Mouse (Mus musculus) gonadal fat pad, adult 2 months (tissue): ENCODE results near the gene Icmt. TPM values are rescaled to one million over a fixed set of nuclear protein-coding genes. Genes with fewer than 3 reads are reported as not detected.

Experiments used
- DNase-seq: peaks from one replicate; pipeline ENCODE4 v3.0.0-alpha.2; 2012; ENCODE audit warnings: low read depth
- polyA plus RNA-seq: library from polyadenylated mRNA; depleted of rRNA; stranded (reverse); fragments of >200 nt; gene quantifications from 2 replicates; pipeline ENCODE4 v1.2.3, GENCODE M21; 2012; rRNA removed

Gene Icmt
- polyA plus RNA-seq, 1 experiment, result 35.4 TPM

DNA sequence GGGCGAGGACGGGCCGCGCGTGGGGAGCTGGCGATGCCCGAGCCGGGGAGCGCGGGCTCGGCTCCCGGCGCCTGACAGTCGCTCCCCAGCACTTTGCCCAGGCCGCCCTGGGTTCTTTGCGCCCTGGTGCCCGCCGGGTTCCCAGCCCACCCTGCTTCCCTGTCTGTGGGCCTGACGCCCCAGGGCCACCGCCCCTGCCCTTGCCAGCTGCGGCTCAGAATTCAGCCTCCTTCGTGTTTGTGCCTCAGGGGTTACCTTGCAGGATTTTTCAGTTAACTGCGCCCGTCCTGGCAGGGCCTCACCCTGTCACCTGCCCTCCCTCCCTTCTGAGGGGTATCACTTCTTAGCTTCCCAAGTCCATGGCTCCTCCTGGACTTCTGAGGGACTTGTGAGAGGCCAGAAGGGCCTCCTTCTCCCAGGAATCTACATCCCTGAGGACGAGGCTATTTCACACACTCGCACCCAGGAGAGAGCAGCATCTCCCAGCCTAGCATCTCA, 42.3 kb downstream of the Icmt start:
- no peak for DNase-seq

DNA sequence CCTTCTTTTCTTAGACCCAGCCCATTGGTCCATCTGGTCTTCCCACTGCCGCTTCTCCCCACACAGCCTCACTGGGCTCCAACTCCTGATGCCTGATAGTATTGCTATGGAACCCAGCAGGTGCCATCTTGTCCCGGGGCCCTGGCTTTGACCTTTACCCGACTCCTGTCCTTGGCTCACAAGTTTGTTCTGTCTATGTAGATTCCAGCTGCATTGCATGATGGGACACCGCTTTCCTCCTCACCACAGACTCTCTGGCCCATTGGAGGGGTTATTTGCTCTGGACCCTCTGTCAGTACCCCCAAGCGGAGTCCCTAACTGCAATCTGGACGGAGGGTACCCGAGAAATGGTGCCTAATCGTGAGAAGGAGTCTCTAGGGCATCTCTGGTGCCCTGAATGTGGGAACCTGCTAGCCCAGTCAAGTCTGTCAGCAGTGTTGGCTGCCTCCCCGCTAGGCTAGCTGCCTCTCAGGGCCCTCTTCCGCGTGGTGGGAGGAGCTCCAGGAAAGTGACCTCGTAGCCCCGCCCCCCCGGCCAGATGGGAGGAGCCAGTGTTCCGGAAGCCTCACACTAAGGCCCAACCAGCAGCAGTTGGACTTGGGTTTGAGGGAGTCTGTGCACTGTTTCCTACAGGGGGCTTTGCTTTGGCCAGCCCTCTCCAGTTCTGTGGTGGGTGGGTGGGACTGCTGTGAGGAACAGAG, 43.7 kb downstream of the Icmt start:
- no peak for DNase-seq

DNA sequence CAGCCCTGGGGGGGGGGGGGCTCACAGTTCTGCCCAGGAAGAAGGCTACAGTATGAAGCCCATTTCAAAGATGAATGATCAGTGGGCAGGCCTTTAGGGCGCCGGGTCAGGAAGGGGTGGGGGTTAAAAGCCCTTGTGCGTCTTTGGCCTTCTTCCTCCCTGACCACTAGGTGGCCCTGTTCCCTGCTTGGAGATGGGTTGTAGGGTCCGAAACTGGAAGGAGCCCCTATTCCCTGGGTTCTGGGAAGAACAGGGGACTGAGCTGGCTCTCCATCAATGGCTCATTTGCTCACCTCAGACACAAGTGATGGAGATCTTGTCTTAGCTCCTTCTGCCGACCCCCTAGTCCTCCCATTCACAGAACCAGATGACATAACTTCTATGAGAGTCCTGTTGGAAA, 46.3 kb downstream of the Icmt start:
- no peak for DNase-seq

DNA sequence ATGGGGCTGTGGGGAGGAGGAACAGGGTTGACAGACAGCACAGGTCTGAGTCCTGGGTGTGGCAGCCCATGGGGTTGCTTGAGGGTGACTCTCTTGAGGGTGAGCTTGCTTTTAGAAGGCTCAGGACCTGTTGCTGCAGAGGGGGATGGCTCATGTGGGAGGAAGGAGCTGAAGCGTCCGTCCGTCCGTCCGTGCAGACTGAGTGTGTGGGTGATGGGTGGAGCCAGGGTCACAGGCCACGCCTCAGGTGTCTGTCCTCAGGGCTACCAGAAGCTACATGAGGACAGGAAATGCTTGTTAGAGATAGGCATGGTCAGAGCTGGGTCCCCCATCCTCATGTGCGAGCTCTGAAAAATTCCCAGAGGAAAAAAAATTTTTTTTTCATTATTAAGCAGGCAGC, 47.6 kb downstream of the Icmt start:
- no peak for DNase-seq

DNA sequence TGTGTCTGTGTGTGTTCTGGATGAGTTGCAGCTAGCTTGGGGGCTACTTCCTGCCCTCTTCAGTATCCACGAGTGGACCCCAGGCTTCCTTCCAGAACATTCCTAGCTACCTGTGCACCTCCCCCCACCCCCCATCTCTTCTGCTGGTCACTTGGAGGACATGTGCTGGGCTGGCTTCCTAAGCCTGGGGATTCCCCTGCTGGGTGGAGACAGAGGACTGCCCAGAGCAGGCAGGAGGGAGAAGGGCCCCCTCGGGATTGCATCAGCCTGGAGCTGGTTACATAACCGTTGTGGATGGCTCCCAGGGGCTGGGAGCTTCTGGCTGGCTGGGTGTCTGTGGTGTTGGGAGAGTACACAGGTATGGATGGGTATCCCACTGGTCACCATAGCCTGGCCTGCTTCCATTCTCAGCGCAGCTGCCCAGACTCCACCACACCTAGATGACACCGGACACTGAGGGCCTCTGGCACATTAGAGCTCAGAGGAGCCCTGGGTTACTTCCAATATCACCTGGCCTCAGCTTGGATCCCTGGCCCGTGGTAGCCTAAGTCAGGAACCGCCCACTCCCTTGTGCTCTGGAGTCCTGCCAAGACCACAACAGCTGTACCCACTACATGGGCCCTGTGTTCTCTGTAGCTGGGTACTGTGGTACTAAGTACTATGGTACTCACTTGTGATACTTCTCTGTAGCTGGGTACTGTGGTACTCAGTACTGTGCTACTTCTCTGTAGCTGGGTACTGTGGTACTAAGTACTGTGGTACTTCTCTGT, 48.3 kb downstream of the Icmt start:
- DNase-seq, result no peak

DNA sequence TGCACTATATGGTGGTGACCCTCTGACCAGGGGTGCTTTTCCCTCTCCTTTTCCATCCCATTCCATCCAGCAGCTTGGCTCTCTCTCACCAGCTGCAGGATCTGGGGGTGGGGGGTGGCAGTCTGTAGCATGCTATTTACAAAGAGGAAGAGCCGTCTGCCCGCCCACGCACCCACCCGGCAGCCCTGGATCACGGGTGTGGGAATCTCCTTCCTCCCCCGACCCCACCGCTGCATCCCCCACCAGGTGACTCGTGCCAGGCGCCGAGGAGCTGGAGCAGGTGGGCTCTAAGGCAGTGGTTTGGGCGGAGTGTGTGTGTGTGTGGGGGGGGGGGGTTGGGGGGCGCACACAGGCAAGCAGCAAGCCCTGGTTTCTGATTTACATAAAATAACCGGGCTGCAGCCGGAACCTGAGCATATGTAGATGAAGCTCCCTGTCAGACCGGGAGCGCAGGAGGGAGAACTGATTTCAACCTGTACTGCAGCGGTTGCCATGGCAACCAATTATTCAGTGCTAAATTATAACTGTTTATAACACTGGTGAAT, 52.9 kb downstream of the Icmt start:
- no peak for DNase-seq

DNA sequence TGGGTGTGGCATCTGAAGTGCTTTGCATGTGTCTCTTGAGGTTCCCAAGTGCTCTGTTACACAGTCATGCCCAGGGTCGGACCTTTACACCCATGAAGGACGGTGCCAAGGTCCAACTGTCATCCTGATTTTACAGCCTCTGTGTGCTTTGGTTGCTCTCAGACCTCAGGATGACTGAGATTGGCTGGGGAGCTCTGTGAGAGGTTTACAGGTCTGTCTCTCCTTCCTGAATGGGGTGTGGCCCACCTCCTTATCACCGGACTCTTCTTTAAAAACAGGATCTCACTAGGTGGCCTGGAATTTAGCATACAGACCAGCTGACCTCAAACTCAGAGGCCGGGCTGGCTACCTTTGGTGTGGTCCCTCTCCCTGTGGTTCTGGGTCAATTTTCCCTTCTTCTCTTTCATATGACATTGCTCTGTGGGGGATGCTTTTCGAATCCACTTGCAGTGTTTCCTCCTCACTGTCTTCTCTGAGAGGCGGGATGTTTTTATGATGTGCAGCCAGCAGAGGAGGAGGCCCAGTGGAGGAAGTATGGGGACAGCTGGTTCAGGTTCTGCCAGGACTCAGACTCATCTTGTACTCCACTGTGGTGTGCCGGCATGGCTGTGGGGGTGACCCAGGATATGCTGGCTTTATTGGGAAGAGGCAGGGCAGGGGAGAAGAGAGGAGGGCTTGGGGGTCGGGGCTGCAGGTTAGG, 53.8 kb downstream of the Icmt start:
- DNase-seq, result no peak

DNA sequence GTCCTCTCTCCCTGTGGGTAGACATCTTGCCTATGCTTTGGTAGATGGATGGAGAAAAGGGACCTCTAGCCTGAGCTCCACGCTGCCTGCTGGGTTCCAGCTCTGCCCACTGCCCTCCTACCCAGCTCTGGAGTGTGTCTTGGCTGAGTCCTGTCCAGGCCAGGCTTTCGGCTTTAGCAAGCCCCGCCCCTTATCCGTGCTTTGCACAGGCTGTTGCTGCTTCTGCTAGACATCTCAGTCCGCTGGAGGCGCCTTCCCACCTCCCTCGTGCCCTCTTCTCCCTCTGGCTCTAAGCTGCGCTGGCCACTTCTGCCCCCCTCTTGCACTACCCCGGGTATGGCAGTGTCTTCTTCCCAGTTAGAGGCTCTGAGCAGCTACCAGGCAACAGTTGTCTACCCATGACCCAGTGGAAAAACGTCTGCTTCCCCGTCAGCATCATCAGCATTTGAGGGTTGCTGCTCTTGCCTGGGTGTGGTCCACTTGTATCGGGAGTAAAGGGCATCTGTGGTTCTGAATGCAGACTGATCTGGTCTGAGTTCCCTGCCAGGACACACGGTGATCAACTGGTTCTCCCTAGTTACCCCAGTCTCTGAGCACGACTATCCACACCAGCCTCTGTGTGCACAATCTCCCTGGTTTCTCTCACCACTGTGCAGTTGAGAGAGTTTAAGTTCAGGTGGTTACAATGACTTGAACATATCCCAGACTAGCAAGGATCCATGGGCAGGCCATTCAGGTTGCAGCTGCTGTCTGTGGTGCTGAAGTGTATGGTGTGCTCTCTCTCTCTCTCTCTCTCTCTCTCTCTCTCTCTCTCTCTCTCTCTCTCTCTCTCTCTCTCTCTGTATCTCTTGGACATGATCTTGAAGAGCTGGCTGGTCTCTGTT, 54.6 kb downstream of the Icmt start:
- DNase-seq, result no peak

DNA sequence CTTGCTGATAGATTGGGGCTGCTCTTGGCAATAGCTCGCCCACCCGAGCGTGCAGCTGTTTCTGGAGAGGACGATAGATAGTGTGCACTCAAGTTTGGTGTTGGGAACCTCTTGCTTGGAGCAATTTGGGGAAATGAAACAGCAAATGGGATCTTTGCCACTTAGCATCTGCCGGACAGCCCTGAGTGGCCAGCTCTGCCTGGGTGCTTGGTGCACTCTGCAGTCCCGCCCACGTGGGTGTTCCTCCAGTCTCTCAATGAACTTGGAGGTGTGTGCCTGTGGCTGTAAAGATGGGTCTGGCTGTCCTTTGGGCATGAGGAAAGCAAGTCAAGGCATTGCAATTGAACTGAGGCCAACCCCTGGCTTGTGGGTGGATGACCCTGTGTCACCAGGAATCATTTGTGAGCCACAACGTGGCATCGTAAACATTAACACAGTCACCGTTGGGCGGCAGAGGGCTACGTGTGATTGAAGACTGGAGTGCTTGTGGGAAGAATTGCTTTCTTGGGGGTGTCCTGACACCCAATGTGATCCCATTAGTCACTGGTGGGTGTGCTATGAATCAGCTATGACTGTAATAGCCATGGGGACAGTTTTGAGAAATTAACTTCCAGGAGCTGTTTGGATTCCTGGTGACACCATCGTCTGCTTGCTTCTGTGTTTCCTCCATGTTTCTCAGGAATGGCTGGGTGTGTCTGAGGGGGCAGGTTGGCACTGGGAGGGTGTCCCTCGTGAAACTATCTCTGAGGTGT, 57.0 kb downstream of the Icmt start:
- no peak for DNase-seq

DNA sequence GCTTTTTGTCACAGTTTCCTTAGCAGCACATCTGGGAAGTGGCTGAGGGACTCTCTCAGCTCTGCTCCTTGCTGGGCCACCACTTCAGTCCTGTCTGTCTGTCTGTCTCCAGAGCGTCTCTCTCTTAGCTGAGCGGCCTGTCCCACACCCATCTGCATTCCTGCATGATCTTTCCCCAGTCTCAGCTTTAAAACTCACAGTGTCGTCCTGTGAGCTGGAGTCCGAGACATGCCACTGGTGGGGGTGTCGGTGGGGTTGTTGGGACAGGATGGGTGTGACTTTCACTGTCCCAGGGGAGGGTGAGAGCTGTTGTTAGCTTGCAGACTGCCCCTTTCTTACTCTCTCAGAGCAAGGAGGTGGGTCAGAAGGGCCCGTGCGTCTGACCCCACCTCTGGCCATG, 58.6 kb downstream of the Icmt start:
- no peak for DNase-seq

Other genes with a start within 250 kb of the Icmt start
- gene Plekhg5, start 224.7 kb upstream of the Icmt start, polyA plus RNA-seq, result 35.0 and 37.7 TPM in 2 replicates
- 5.9 and 6.1 TPM in 2 replicates for gene Tnfrsf25, start 181.3 kb upstream of the Icmt start, polyA plus RNA-seq
- gene Espn, start 144.9 kb upstream of the Icmt start, polyA plus RNA-seq, result 83.7 and 126 TPM in 2 replicates
- gene Hes2, start 138.4 kb upstream of the Icmt start, polyA plus RNA-seq, result 0.32 and 0.39 TPM in 2 replicates
- 25.6 and 27.3 TPM in 2 replicates for gene Acot7, start 119.1 kb upstream of the Icmt start, polyA plus RNA-seq
- gene Gpr153, start 23.0 kb upstream of the Icmt start, polyA plus RNA-seq, result 23.2 and 39.4 TPM in 2 replicates
- gene Hes3, start 5.6 kb upstream of the Icmt start, polyA plus RNA-seq, result not detected in 2 replicates
- gene Rnf207, start 21.8 kb downstream of the Icmt start, polyA plus RNA-seq, result 3.5 and 6.1 TPM in 2 replicates
- gene Rpl22, start 28.5 kb downstream of the Icmt start, polyA plus RNA-seq, result 60.1 and 82.3 TPM in 2 replicates
- gene Chd5, start 41.4 kb downstream of the Icmt start, polyA plus RNA-seq, result 0.28 and 0.49 TPM in 2 replicates
- gene Nphp4, start 179.5 kb downstream of the Icmt start, polyA plus RNA-seq, result 2.0 and 2.1 TPM in 2 replicates
- gene Kcnab2, start 180.6 kb downstream of the Icmt start, polyA plus RNA-seq, result 3.1 and 3.3 TPM in 2 replicates